Mouse (Mus musculus) Patski (cell line): ENCODE measurements around the gene Lhpp. TPM values are rescaled to one million over a fixed set of nuclear protein-coding genes. Genes with fewer than 3 reads are reported as not detected.

ENCODE experiments used
- ATAC-seq: fragments of 100-300 bp; one replicate; pipeline ENCODE4 v1.8.0; 2021
- CTCF ChIA-PET: fragments of 350-600 bp; sonication (Branson Sonifier 250); formaldehyde crosslinking; loops from one replicate; lab custom pipeline; 2022; ENCODE audit warnings: inconsistent platforms; lab: Charles Lee
- POLR2A ChIA-PET: fragments of 350-600 bp; sonication (Branson Sonifier 250); formaldehyde crosslinking; loops from one replicate; lab custom pipeline; 2022; ENCODE audit warnings: antibody characterized with exemption, inconsistent platforms; lab: Charles Lee
- DNase-seq: peaks from one replicate; pipeline ENCODE4 v3.0.0-alpha.2; 2011; ENCODE audit warnings: low read depth, low spot score
- H3K27me3 ChIP-seq: fragments of 371-371 bp; one replicate; pipeline ENCODE4 v1.5.1; 2021
- CTCF ChIP-seq: fragments of 100-300 bp; IDR thresholded peaks from one replicate; pipeline ENCODE4 v1.5.1; 2021
- in situ Hi-C: fragments of 300-500 bp; cut with MboI; formaldehyde crosslinking; loops from 3 replicates; pipeline ENCODE4 v1.11.1; 2018; ENCODE audit warnings: low pct_unique_long_range_greater_than_20kb, mixed read lengths
- polyA plus RNA-seq: library from polyadenylated mRNA; unstranded; gene quantifications from one replicate; pipeline ENCODE4 v1.2.3, GENCODE M21; 2021

Lhpp gene
- polyA plus RNA-seq, 1 experiment from 2014 or later: 23.6 TPM

- no peaks in the 10 kb centered on the region for H3K27me3 ChIP-seq
- ATAC-seq: no peak
- no peak for TF ChIP-seq CTCF
- ChIA-PET POLR2A (no interaction called here), CTCF (interaction anchor here (1.5 kb wide), 1 partner anchor 9 kb away, joined by 3 read pairs; no protein-coding TSS in a partner anchor)
- DNase-seq: no peak
- in situ Hi-C loops: no loop called here
Observed at GRCm38 (mm10) chr7:132701412-132701811, 91.0 kb downstream of the Lhpp start.

DNA sequence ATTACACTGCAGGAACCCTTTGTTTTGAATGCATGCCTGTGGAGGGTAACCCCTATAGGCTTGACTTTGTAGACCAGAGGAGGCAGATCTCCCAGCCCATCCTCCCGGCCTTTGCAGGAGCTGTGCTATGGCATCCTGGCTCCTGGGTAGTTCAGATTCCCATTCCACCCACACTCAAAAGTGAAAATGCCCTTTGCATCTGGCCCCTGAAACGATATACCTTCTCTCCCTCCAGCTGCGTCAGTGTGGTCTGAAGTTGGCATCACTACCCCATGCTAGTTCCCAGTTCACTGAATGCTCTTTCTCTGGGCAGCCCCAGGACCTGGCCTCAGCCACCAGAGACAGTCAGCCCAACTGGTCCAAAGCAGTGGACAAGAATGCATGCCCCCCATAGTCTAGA, 91.6 kb downstream of the Lhpp start:
- POLR2A ChIA-PET: no interaction called here
- DNase-seq: no peak
- no peaks in the 10 kb centered on the region for H3K27me3 ChIP-seq
- in situ Hi-C loops: no loop called here
- ATAC-seq: no peak
- CTCF ChIA-PET: interaction anchor here (1.5 kb wide), 1 partner anchor 10 kb away, joined by 3 read pairs; no protein-coding TSS in a partner anchor
- TF ChIP-seq CTCF: no peak

- no peaks in the 10 kb centered on the region for H3K27me3 ChIP-seq
- DNase-seq: no peak
- ATAC-seq: no peak
- in situ Hi-C loops: no loop called here
- POLR2A ChIA-PET: no interaction called here
- TF ChIP-seq CTCF: no peak
- CTCF ChIA-PET: no interaction called here
Observed at GRCm38 (mm10) chr7:132702492-132703070, 92.1 kb downstream of the Lhpp start.

- H3K27me3 ChIP-seq: no peaks in the 10 kb centered on the region
- in situ Hi-C loops: no loop called here
- no peak for TF ChIP-seq CTCF
- ATAC-seq: no peak
- POLR2A ChIA-PET: no interaction called here
- no peak for DNase-seq
- CTCF ChIA-PET: no interaction called here
Observed at GRCm38 (mm10) chr7:132703515-132704309, 93.3 kb downstream of the Lhpp start.

- ATAC-seq: no peak
- H3K27me3 ChIP-seq: no peaks in the 10 kb centered on the region
- CTCF ChIA-PET: no interaction called here
- POLR2A ChIA-PET: no interaction called here
- no peak for TF ChIP-seq CTCF
- in situ Hi-C loops: no loop called here
- no peak for DNase-seq
Observed at GRCm38 (mm10) chr7:132704310-132704875, 94.0 kb downstream of the Lhpp start.

- CTCF ChIA-PET: no interaction called here
- H3K27me3 ChIP-seq: no peaks in the 10 kb centered on the region
- TF ChIP-seq CTCF: no peak
- ATAC-seq: no peak
- in situ Hi-C loops: no loop called here
- no peak for DNase-seq
- POLR2A ChIA-PET: no interaction called here
Observed at GRCm38 (mm10) chr7:132705130-132705529, 94.7 kb downstream of the Lhpp start.

DNA sequence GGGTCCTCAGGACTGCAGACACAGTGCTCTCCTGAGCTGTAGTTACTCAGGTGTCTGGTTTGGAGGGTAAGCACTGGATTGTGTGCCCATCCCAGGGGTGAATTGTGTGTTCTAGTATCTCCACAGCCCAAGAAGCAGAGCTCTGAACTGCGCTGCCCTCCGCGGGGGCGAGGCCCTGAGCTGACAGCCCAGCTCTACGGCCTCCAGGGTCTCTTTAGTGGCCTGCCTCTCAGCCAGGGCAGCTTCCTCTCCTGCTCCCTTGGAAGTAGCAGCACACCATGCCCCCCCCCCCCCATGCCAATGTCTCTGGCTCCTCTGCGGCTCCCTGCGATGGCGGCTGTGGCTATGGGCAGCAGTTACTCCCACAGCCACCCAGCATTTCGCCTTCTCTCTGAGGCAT, 101.1 kb downstream of the Lhpp start:
- DNase-seq (no peak), ATAC-seq (no peak)
- no peak for TF ChIP-seq CTCF
- POLR2A ChIA-PET: interaction anchor here (0.8 kb wide), 1 partner anchor 10 kb away, joined by 4 read pairs; no protein-coding TSS in a partner anchor
- CTCF ChIA-PET: no interaction called here
- in situ Hi-C loops: no loop called here
- H3K27me3 ChIP-seq: no peaks in the 10 kb centered on the region

GRCm38 (mm10) chr7:132712044-132712708, 101.7 kb downstream of the Lhpp start:
- H3K27me3 ChIP-seq: no peaks in the 10 kb centered on the region
- POLR2A ChIA-PET: interaction anchor here (0.8 kb wide), 1 partner anchor 10 kb away, joined by 4 read pairs; no protein-coding TSS in a partner anchor
- CTCF ChIA-PET: interaction anchor here (1.5 kb wide), 1 partner anchor 15 kb away, joined by 4 read pairs; no protein-coding TSS in a partner anchor
- in situ Hi-C loops: no loop called here
- no peak for TF ChIP-seq CTCF
- no peak for DNase-seq
- no peak for ATAC-seq

GRCm38 (mm10) chr7:132712956-132713355, 102.5 kb downstream of the Lhpp start:
- no peak for DNase-seq
- no peak for ATAC-seq
- H3K27me3 ChIP-seq: no peaks in the 10 kb centered on the region
- no peak for TF ChIP-seq CTCF
- in situ Hi-C loops: no loop called here
- POLR2A ChIA-PET: interaction anchor here (0.8 to 0.9 kb wide), 2 partner anchors 11 to 142 kb away, joined by 3 to 5 read pairs; no protein-coding TSS in a partner anchor
- CTCF ChIA-PET: interaction anchor here (1.0 to 1.5 kb wide), 3 partner anchors 16 to 99 kb away, joined by 3 to 4 read pairs (median 4); no protein-coding TSS in a partner anchor

GRCm38 (mm10) chr7:132713483-132714126, 103.2 kb downstream of the Lhpp start:
- TF ChIP-seq CTCF: no peak
- H3K27me3 ChIP-seq: no peaks in the 10 kb centered on the region
- DNase-seq (peak; percentile 50), ATAC-seq (peak; percentile 26)
- ChIA-PET CTCF (interaction anchor here (0.9 to 1.7 kb wide), 5 partner anchors 16 to 99 kb away, joined by 3 to 4 read pairs (median 4); no protein-coding TSS in a partner anchor), POLR2A (interaction anchor here (0.8 to 0.9 kb wide), 2 partner anchors 10 to 142 kb away, joined by 3 to 5 read pairs; no protein-coding TSS in a partner anchor)
- in situ Hi-C loops: no loop called here
